Mouse (Mus musculus) hindbrain, embryonic 14.5 days (tissue): ENCODE measurements around the gene Srcin1. TPM values are rescaled to one million over a fixed set of nuclear protein-coding genes. Genes with fewer than 3 reads are reported as not detected.

ENCODE experiments used
- ATAC-seq: fragments of 200-750 bp; cut with Nextera tagmentation; 2 replicates; pipeline ENCODE4 v1.8.0; 2017; ENCODE audit warnings: moderate number of reproducible peaks, mild to moderate bottlenecking, moderate TSS enrichment, moderate library complexity; ENCODE audit not compliant: low FRiP score
- DNase-seq: peaks from one replicate; pipeline ENCODE4 v3.0.0-alpha.2; 2015; ENCODE audit warnings: low spot score
- H3K27ac ChIP-seq: fragments of 300-500 bp; sonication (generic); 2 replicates; pipeline ENCODE4 v1.5.1; 2014; ENCODE audit warnings: mild to moderate bottlenecking, moderate library complexity
- H3K27me3 ChIP-seq: fragments of 300-500 bp; sonication (generic); 2 replicates; pipeline ENCODE4 v1.6.1; 2014; ENCODE audit warnings: mild to moderate bottlenecking, low read length, mixed read lengths; ENCODE audit not compliant: control insufficient read depth, insufficient read depth
- H3K36me3 ChIP-seq: fragments of 300-500 bp; sonication (generic); replicated peaks from 2 replicates; pipeline ENCODE4 v1.6.1; 2014; ENCODE audit not compliant: control insufficient read depth, insufficient read depth
- H3K4me1 ChIP-seq: fragments of 300-500 bp; sonication (generic); replicated peaks from 2 replicates; pipeline ENCODE4 v1.6.1; 2014; ENCODE audit warnings: antibody characterized with exemption, low read length, mixed read lengths; ENCODE audit not compliant: control insufficient read depth, insufficient read depth
- H3K4me2 ChIP-seq: fragments of 300-500 bp; sonication (generic); replicated peaks from 2 replicates; pipeline ENCODE4 v1.6.1; 2014; ENCODE audit warnings: mild to moderate bottlenecking, moderate library complexity
- H3K4me3 ChIP-seq: fragments of 300-500 bp; sonication (generic); replicated peaks from 2 replicates; pipeline ENCODE4 v1.5.1; 2014; ENCODE audit warnings: mild to moderate bottlenecking, low read length
- H3K9ac ChIP-seq: fragments of 300-500 bp; sonication (generic); 2 replicates; pipeline ENCODE4 v1.6.1; 2014
- H3K9me3 ChIP-seq: fragments of 300-500 bp; sonication (generic); 2 replicates; pipeline ENCODE4 v1.6.1; 2016; ENCODE audit warnings: low read length; ENCODE audit not compliant: control insufficient read depth
- WGBS: fragments of 180-500 bp; shearing (Covaris S2); extraction: QIAGEN DNeasy Blood & Tissue Kit; methylation state at CpG from one replicate; pipeline ENCODE4 v1.1.7; 2014; 5-methylcytosine and 5-hydroxymethylcytosine counted together
- polyA plus RNA-seq: library from polyadenylated mRNA; unstranded; fragments of >200 nt; fragmentation: Nextera tagmentation; extraction: Ambion mirVana; gene quantifications from 2 replicates; pipeline ENCODE4 v1.2.1, GENCODE M21; 2014

The Srcin1 gene
- polyA plus RNA-seq, 1 experiment from 2014 or later, result 9.1 TPM

DNA sequence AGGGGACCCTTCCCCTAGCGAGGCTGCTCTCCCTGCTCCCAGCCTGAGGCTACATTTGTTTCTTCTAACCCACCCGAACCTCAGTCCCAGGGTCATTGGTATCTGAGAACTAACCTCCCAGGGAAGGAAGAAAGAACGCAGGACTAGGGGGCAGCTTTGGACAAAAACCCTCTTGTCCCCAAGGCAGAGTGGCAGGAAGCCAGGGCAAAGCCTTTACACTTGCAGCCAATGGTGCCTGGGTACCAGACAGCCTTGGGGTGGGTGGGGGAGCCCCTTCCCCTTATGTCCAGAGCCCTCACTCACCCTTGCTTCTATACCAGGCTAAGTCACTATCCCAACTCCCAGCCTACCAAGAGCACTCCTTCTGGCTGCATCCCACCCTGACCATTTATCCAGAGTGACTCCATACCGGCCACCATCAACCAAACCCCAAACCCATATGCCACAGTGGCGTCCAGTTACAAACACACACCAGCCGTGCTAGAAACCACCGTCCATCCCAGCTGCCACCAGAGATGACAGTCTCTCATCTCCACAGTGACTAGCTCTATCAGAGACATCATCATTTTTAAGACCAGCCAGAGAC, 3.0 kb downstream of the Srcin1 start:
- DNase-seq (no peak), ATAC-seq (no peak)
- Histone ChIP-seq H3K27me3 (no peaks in the 10 kb centered on the region), H3K9ac (peak overlapping the region; percentile 90), H3K4me2 (peak overlapping the region; percentile 66), H3K4me1 (peaks cover 59% of the 10 kb centered on the region), H3K9me3 (no peaks in the 10 kb centered on the region), H3K27ac (peak overlapping the region; percentile 21; the same call in 1 of the 2 replicates), H3K36me3 (no peaks in the 10 kb centered on the region), H3K4me3 (peak overlapping the region; percentile 61)
- WGBS, result 19% methylated on average over 7 of the region's 7 CpGs

DNA sequence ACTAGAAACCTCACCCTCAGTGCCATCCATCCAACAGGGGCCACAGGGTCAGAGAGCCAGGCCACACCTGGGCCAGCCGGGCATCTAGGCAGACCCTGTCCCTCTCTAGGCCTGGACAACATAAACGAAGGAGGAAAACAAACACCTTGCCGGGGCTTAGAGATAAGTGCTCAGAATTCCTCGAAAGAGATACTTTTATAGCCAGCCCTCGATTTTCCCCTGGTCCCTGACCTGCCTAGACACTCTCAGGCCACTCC, 4.0 kb downstream of the Srcin1 start:
- 44% methylated on average over 5 of the region's 5 CpGs for WGBS
- H3K4me3 ChIP-seq, result peak overlapping the region; percentile 61
- H3K9me3 ChIP-seq, result no peaks in the 10 kb centered on the region
- no peaks in the 10 kb centered on the region for H3K27me3 ChIP-seq
- 0 out of 2 replicates have a peak overlapping the region, but pooled peaks have one; percentile 66 for H3K27ac ChIP-seq
- ATAC-seq, result no peak
- no peaks in the 10 kb centered on the region for H3K36me3 ChIP-seq
- H3K4me1 ChIP-seq, result peaks cover 69% of the 10 kb centered on the region
- peak overlapping the region; percentile 66 for H3K4me2 ChIP-seq
- peak overlapping the region; percentile 90 for H3K9ac ChIP-seq
- DNase-seq, result no peak

DNA sequence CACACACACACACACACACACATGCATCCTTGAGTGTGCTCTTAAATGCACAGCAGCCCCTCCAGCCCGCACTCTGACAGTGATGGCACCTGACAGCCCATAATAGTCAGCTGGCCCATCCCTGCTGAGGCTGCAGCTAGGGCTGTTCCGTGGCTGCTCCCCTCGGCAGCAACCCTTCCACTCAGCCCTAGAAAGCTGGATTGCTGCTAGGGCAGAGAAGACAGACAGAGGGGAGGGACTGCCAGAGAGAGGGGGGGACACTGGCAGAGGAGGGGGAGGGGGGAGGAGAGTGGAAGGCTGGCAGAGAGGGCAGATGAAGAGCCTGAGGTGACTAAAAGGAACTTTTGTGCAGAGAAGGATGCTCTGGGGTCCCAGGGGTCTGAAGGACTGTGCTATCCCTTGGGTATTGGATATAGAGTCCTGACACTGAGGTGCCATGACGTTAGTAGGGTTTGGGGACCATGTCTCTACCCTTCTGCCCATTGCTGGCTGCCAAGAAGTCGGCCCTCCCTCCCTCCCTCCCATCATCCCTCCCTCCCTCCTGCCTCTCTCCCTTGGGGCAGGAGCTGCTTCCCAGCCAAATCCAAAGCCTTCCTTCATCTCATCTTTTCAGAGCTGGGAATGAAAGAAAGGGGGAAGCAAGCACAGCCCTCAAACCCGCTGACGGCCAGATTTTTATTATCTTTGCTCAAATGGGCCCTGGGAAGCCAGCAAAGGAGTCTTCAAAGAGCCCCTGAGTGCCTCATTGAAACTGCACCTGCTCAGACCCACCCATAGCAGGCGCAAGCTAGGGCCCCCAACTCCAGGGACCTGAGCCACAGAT, 4.5 kb downstream of the Srcin1 start:
- Histone ChIP-seq H3K9me3 (no peaks in the 10 kb centered on the region), H3K4me3 (peak overlapping the region; percentile 61), H3K36me3 (no peaks in the 10 kb centered on the region), H3K9ac (peak overlapping the region; percentile 90), H3K27ac (peak overlapping the region; percentile 66), H3K27me3 (no peaks in the 10 kb centered on the region), H3K4me2 (peak overlapping the region; percentile 66), H3K4me1 (peaks cover 74% of the 10 kb centered on the region)
- WGBS, result 7% methylated on average over 8 of the region's 8 CpGs
- no peak for ATAC-seq
- no peak for DNase-seq

DNA sequence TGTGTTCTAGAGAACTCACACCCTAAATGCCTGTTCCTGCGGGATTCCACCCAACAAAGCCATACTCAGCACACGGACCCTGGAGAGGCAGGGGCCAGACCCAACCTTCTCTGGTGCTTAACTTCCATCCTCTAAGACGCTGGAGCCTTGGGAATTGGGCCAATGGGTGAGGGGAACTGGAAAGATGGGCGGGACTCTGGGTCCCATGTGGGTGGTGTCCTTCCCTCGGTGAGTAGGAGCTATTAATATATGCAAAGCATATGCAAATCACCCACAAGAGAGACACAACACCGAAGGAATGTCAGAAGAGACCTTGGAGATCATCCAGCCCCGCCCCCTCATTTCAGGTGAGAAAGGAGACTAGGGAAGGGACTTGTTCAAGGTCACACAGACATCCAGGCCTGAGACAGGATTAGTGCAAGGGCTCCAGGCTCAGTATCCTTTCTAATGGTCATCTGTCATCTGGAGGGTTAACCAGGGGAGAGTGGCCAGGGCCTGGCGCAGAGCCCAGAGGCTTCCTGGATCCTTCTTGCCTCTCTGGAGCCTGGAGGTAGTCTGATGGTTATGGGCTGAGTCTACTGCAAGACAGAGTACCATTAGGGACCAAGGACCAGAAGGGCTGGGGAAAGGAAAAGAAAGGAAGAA, 5.4 kb downstream of the Srcin1 start:
- no peaks in the 10 kb centered on the region for H3K36me3 ChIP-seq
- H3K27me3 ChIP-seq, result no peaks in the 10 kb centered on the region
- no peaks in the 10 kb centered on the region for H3K9me3 ChIP-seq
- H3K4me3 ChIP-seq, result peak overlapping the region; percentile 61; the same call in 1 of the 2 replicates
- H3K9ac ChIP-seq, result peak overlapping the region; percentile 90; the same call in 1 of the 2 replicates
- peak overlapping the region; percentile 66 for H3K27ac ChIP-seq
- H3K4me1 ChIP-seq, result peaks cover 82% of the 10 kb centered on the region
- no peak for ATAC-seq
- 17% methylated on average over 8 of the region's 8 CpGs for WGBS
- H3K4me2 ChIP-seq, result peak overlapping the region; percentile 66
- no peak for DNase-seq

DNA sequence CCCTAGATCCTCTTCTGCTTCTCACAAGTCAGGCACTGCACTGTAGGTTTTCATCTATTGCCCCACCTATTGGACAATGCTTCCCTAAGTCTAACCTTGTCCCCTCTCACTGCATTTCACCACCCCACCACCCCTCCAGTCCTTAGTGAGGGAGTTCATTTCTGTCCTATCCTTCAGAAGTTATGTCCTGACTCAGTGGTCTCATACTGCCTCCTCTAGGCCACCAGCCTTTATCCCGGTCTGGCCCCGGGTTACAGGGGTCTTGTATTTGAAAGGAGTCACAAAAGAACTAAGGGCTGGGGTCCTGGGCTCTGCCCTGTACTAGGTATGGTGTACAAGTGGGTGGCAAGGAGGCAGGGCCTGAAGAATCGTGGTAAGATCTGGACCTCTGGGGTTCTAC, 6.2 kb downstream of the Srcin1 start:
- H3K27ac ChIP-seq, result peak overlapping the region; percentile 34; the same call in 1 of the 2 replicates
- no peak for ATAC-seq
- H3K9ac ChIP-seq, result 0 out of 2 replicates have a peak overlapping the region, but pooled peaks have one; percentile 16
- peaks cover 86% of the 10 kb centered on the region for H3K4me1 ChIP-seq
- DNase-seq, result no peak
- H3K4me2 ChIP-seq, result no peak overlapping the region; the same call in 1 of the 2 replicates
- H3K27me3 ChIP-seq, result no peaks in the 10 kb centered on the region
- 39% methylated on average over 3 of the region's 3 CpGs for WGBS
- H3K36me3 ChIP-seq, result no peaks in the 10 kb centered on the region
- no peaks in the 10 kb centered on the region for H3K9me3 ChIP-seq
- H3K4me3 ChIP-seq, result no peak overlapping the region

DNA sequence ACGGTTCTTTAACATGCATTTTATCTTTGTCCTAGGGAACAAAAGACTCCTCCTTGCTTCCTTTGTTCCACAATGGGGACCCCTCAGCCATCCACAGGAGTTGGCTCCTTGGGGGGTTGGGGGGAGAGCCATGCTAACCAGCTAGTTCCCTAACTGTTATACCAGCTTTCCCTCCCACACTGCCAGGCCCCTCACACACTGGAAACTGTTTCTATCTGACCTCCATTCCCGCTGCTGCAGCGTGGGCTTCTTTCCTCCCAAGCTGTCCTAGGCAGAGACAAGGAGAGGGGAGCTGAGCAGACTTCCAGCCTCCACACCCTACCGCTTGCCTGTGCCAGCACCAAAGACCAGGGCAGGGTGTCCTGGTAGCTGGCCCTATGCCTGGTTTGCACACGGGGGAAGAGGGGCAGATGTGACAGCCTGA, 6.7 kb downstream of the Srcin1 start:
- Histone ChIP-seq H3K4me1 (peaks cover 89% of the 10 kb centered on the region), H3K27ac (peak overlapping the region; percentile 47), H3K4me2 (no peak overlapping the region), H3K36me3 (no peaks in the 10 kb centered on the region), H3K27me3 (no peaks in the 10 kb centered on the region), H3K4me3 (no peak overlapping the region), H3K9ac (0 out of 2 replicates have a peak overlapping the region, but pooled peaks have one; percentile 16), H3K9me3 (no peaks in the 10 kb centered on the region)
- 24% methylated on average over 5 of the region's 5 CpGs for WGBS
- ATAC-seq (no peak), DNase-seq (no peak)

DNA sequence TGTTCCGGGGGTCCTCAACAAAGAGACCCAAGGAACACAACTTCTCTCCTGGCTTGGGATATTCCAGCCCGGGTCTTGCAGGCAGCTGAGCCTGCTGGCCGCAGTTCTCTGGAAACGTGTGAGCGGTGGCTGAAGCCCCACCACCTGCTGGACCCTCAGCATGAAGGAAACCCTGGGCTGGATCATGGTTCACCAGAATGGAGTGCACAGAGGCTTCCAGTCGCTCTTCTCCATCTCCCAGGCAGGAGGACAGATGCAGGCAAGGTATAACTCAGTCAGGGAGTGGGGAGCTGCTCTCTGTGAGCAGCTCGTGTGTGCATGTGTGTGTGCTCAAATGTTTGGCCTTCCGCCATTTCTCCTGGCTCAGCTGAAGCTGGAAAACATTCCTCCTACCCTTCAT, 7.3 kb downstream of the Srcin1 start:
- DNase-seq (peak; percentile 87), ATAC-seq (0 out of 2 replicates have a peak, but pooled peaks have one; percentile 12)
- Histone ChIP-seq H3K27me3 (no peaks in the 10 kb centered on the region), H3K4me3 (no peak overlapping the region), H3K4me1 (peaks cover 92% of the 10 kb centered on the region), H3K9ac (no peak overlapping the region), H3K4me2 (peak overlapping the region; percentile 11), H3K36me3 (no peaks in the 10 kb centered on the region), H3K9me3 (no peaks in the 10 kb centered on the region), H3K27ac (no peak overlapping the region)
- WGBS, result 9% methylated on average over 8 of the region's 8 CpGs

DNA sequence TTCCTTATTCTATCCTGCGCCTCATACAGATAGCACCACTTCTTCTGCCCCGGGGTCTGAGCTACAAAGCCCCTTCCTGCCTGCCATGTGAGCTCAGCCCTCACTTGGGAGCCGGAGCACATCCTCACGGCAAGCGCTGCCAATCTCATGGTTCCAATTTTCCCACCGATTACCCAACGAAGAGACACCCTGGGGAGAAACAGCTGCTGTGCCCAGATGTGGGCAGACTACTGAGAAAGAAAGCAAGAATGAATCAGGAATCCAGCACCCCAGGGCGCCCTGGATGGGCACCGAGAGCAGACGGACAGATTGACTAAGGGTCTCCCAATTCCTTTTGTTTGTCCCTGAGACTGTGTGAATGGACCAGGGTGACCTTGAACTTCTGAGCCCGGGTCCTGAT, 8.5 kb downstream of the Srcin1 start:
- Histone ChIP-seq H3K9ac (peak overlapping the region; percentile 28; the same call in 1 of the 2 replicates), H3K36me3 (no peaks in the 10 kb centered on the region), H3K27me3 (no peaks in the 10 kb centered on the region), H3K4me1 (peaks cover 82% of the 10 kb centered on the region), H3K4me2 (peak overlapping the region; percentile 15), H3K27ac (no peak overlapping the region), H3K9me3 (no peaks in the 10 kb centered on the region), H3K4me3 (no peak overlapping the region)
- DNase-seq (no peak), ATAC-seq (no peak)
- WGBS, result 8% methylated on average over 11 of the region's 11 CpGs

DNA sequence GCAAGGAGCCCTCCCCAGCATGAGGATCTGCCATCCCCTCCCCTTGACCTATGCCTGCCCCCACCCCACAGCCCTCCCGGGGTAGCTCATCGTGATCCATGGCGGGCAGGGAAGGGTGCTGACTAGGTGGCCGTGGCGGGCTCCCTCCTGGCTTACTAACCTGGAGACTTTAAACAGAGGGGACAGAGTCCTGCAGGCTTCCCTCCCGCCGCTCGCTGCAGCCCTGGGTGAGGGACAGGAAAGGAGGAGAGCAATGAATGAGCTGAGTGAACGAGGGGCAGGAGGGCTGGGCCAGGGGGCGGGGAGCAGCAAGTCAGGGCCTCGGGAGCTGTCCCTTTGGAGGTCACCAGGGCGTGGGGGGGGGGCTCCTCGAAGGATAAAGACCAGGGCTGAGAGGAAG, 9.4 kb downstream of the Srcin1 start:
- H3K27me3 ChIP-seq, result no peaks in the 10 kb centered on the region
- no peaks in the 10 kb centered on the region for H3K9me3 ChIP-seq
- no peak overlapping the region for H3K27ac ChIP-seq
- H3K9ac ChIP-seq, result peak overlapping the region; percentile 28; the same call in 1 of the 2 replicates
- no peak overlapping the region for H3K4me3 ChIP-seq
- ATAC-seq, result no peak
- H3K4me2 ChIP-seq, result peak overlapping the region; percentile 15; the same call in 1 of the 2 replicates
- 7% methylated on average over 13 of the region's 13 CpGs for WGBS
- no peaks in the 10 kb centered on the region for H3K36me3 ChIP-seq
- DNase-seq, result no peak
- peaks cover 72% of the 10 kb centered on the region for H3K4me1 ChIP-seq
